In genomic region chr8:93971451-93971850, GRCm38 (mm10) we compare ENCODE assay signal across 23 mouse cellular contexts. TPM values are rescaled to one million over a fixed set of nuclear protein-coding genes. Genes with fewer than 3 reads are reported as not detected.
DNase-seq lines count a peak whose midpoint lies in the region; TF ChIP-seq lines count a peak whose summit lies in the region.
"Had no signal": no experiment of that assay in that cellular context is flagged by ENCODE, and none has a peak within 500 bp of the region (broad histone marks: within the 10 kb centered on the region; RNA-seq: fewer than 3 reads in every experiment).

No protein-coding gene starts in this region.

- no peak for TF ChIP-seq CTCF in cerebellum, adult 2 months (IDR thresholded peaks at IDR 0.05; ENCODE audit: borderline replicate concordance, insufficient read depth, low read depth, low read length)

- intact Hi-C loops in heart, postnatal 10 days (cut with DNase I), result no loop called here

- H3K4me1 ChIP-seq in cerebellum, adult 2 months (ENCODE audit: control insufficient read depth, insufficient read depth, low read length), result peaks cover 20% of the 10 kb centered on the region
- 0 out of 2 replicates have a peak, but pooled peaks cover 4% of the 10 kb centered on the region for H3K4me1 ChIP-seq in heart, embryonic 10.5 days
- H3K4me1 ChIP-seq in hindbrain, embryonic 10.5 days (replicated peaks), result peaks cover 19% of the 10 kb centered on the region
- H3K4me1 ChIP-seq: forebrain, embryonic 12.5 days; forebrain, embryonic 15.5 days; heart, embryonic 15.5 days; hindbrain, embryonic 12.5 days; hindbrain, embryonic 15.5 days had no signal

- peak; percentile 12 for DNase-seq in cerebellum, adult 9-10 months
- DNase-seq in cerebellum, adult 2 months, result no peak
- DNase-seq in heart, embryonic 10.5 days (ENCODE audit: low spot score), result peak; percentile 53
- DNase-seq in heart, postnatal 10 days, result no peak
- DNase-seq in right cerebral cortex, postnatal 25 days, result peak; percentile 3
- no peak for DNase-seq in right cerebral cortex, postnatal 4 days
- DNase-seq in ZHBTc4 (ENCODE audit: low read depth, low spot score), result peak; percentile 18
- no peak for DNase-seq in hindbrain, embryonic 10.5 days (ENCODE audit: low spot score)
- DNase-seq: adrenal gland, adult 8-10 months; adrenal gland, postnatal 25 days; cerebellum, adult 8-10 months; gastrocnemius, postnatal 25 days; heart, postnatal 14 days; heart, postnatal 4 days had no signal

- no peak for TF ChIP-seq POLR2A in cerebellum, adult 2 months (IDR thresholded peaks at IDR 0.05; ENCODE audit: borderline replicate concordance, insufficient read depth, low read length)

- H3K27ac ChIP-seq in cerebellum, adult 2 months (ENCODE audit: insufficient read depth, low read length), result no peak overlapping the region
- H3K27ac ChIP-seq in heart, embryonic 10.5 days, result no peak overlapping the region
- H3K27ac ChIP-seq in hindbrain, embryonic 10.5 days, result no peak overlapping the region
- H3K27ac ChIP-seq: embryonic facial prominence, embryonic 12.5 days; embryonic facial prominence, embryonic 15.5 days; forebrain, embryonic 12.5 days; forebrain, embryonic 15.5 days; heart, embryonic 15.5 days; hindbrain, embryonic 12.5 days; hindbrain, embryonic 15.5 days had no signal

- H3K4me3 ChIP-seq in cerebellum, adult 2 months (replicated peaks; ENCODE audit: insufficient read depth, low read depth, low read length), result no peak overlapping the region
- H3K4me3 ChIP-seq in heart, embryonic 10.5 days, result no peak overlapping the region
- H3K4me3 ChIP-seq in hindbrain, embryonic 10.5 days, result no peak overlapping the region
- H3K4me3 ChIP-seq: embryonic facial prominence, embryonic 12.5 days; embryonic facial prominence, embryonic 15.5 days; forebrain, embryonic 12.5 days; forebrain, embryonic 15.5 days; heart, embryonic 12.5 days; heart, embryonic 15.5 days; hindbrain, embryonic 12.5 days; hindbrain, embryonic 15.5 days had no signal

- peaks cover 67% of the 10 kb centered on the region for H3K36me3 ChIP-seq in heart, embryonic 10.5 days
- peaks cover 70% of the 10 kb centered on the region for H3K36me3 ChIP-seq in hindbrain, embryonic 10.5 days

- no peaks in the 10 kb centered on the region for H3K9me3 ChIP-seq in heart, embryonic 10.5 days
- H3K9me3 ChIP-seq in hindbrain, embryonic 10.5 days, result no peaks in the 10 kb centered on the region
- H3K9me3 ChIP-seq: embryonic facial prominence, embryonic 12.5 days; embryonic facial prominence, embryonic 15.5 days; forebrain, embryonic 12.5 days; forebrain, embryonic 15.5 days; heart, embryonic 12.5 days; heart, embryonic 15.5 days; hindbrain, embryonic 12.5 days; hindbrain, embryonic 15.5 days had no signal

- H3K27me3 ChIP-seq in cerebellum, adult 2 months (ENCODE audit: control insufficient read depth, insufficient read depth, low read length), result no peaks in the 10 kb centered on the region
- no peaks in the 10 kb centered on the region for H3K27me3 ChIP-seq in heart, embryonic 10.5 days (ENCODE audit: insufficient read depth, poor library complexity, severe bottlenecking)
- no peaks in the 10 kb centered on the region for H3K27me3 ChIP-seq in hindbrain, embryonic 10.5 days (ENCODE audit: insufficient read depth, poor library complexity, severe bottlenecking)
- H3K27me3 ChIP-seq: embryonic facial prominence, embryonic 12.5 days; embryonic facial prominence, embryonic 15.5 days; forebrain, embryonic 12.5 days; forebrain, embryonic 15.5 days; heart, embryonic 12.5 days; heart, embryonic 15.5 days; hindbrain, embryonic 12.5 days; hindbrain, embryonic 15.5 days; Patski had no signal

- 92% methylated on average over 10 of the region's 10 CpGs for WGBS in cerebellum, adult 2 months
- 94% methylated on average over 10 of the region's 10 CpGs for WGBS in heart, embryonic 10.5 days
- WGBS in hindbrain, embryonic 10.5 days, result 92% methylated on average over 10 of the region's 10 CpGs

RNA-seq across cellular contexts. Expression of gene Amfr, which starts 41.2 kb away (rescaled TPM):
- 139 and 144 TPM in 2 replicates for polyA plus RNA-seq in cerebellum, adult 2 months (2012; rRNA removed)
- polyA plus RNA-seq in heart, embryonic 10.5 days (2016; fragmentation: Nextera tagmentation; extraction: Ambion mirVana), result 52.1 and 57.9 TPM in 2 replicates
- total RNA-seq in heart, postnatal 10 days (2021), result 100 to 1,000 TPM; 125 to 126 TPM
- 41.4 and 48.4 TPM in 2 replicates for polyA plus RNA-seq in hindbrain, embryonic 10.5 days (2016; fragmentation: Nextera tagmentation; extraction: Ambion mirVana)

Comparison
In these comparisons a context has a peak if more than half of its experiments do, and no peak if none do; other contexts are left out.
1. DNase-seq: peak in cerebellum, adult 9-10 months (single experiment), heart, embryonic 10.5 days (single experiment), right cerebral cortex, postnatal 25 days (single experiment) and ZHBTc4 (single experiment); none in cerebellum, adult 2 months (0 of 2), heart, postnatal 10 days (0 of 2), right cerebral cortex, postnatal 4 days (single experiment) and hindbrain, embryonic 10.5 days (single experiment).